Mouse (Mus musculus): ENCODE data around the gene Atp5k. TPM values are rescaled to one million over a fixed set of nuclear protein-coding genes. Genes with fewer than 3 reads are reported as not detected.

Gene Atp5k
- 100 to 1,000 TPM; 209 to 291 TPM for polyA plus RNA-seq (2017; shearing (Covaris generic))

GRCm38 (mm10) chr5:108433804-108434587 is at the start of gene Atp5k:
Gene Atp5k (minus strand): TSS chr5:108434448.
- ATAC-seq, result peak; percentile 98

GRCm38 (mm10) chr5:108483006-108483405 is 48.8 kb upstream of the Atp5k start:
- no peak for ATAC-seq

- no peak for ATAC-seq
These were observed 41.7 kb upstream of the Atp5k start for GRCm38 (mm10) chr5:108475977-108476376.

- no peak for ATAC-seq
These were observed 39.5 kb upstream of the Atp5k start for GRCm38 (mm10) chr5:108473737-108474136.

GRCm38 (mm10) chr5:108469617-108470016 is 35.4 kb upstream of the Atp5k start:
- no peak for ATAC-seq

GRCm38 (mm10) chr5:108466647-108467046 is 32.4 kb upstream of the Atp5k start:
- ATAC-seq, result no peak

DNA sequence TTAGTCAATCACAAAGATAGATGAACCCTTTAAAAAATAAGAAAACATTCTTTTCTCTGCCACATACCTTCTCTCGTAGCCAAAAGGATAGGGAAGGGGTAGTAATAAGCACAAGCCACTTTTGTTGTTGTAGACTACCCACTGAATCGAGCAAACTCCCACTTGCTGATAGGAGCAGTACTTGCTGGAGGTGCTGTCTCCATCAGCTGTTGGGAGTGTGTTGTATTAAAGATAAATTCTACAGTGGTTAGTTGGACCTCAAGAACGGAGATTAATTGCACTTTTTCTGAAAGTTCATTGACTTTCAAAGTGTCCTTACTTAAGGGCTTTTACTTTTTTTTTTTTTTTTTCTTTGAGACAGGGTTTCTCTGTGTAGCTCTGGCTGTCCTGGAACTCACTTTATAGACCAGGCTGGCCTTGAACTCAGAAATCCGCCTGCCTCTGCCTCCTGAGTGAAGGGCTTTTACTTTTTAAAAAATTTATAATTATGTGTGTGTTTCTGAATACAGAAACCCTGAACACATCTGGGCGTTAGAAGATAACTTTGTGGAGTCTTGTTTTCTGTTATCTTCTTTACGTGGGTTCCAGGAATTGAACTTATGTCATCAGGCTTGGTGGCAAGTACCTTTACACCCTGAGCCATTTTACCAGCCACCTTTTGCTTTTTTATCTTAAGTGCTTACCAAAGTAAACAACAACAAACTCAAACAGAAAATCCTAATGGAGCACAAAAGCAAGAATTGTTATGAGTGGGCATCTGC is 31.1 kb upstream of the Atp5k start:
- ATAC-seq, result no peak

GRCm38 (mm10) chr5:108462446-108462845 is 28.2 kb upstream of the Atp5k start:
- ATAC-seq, result no peak

DNA sequence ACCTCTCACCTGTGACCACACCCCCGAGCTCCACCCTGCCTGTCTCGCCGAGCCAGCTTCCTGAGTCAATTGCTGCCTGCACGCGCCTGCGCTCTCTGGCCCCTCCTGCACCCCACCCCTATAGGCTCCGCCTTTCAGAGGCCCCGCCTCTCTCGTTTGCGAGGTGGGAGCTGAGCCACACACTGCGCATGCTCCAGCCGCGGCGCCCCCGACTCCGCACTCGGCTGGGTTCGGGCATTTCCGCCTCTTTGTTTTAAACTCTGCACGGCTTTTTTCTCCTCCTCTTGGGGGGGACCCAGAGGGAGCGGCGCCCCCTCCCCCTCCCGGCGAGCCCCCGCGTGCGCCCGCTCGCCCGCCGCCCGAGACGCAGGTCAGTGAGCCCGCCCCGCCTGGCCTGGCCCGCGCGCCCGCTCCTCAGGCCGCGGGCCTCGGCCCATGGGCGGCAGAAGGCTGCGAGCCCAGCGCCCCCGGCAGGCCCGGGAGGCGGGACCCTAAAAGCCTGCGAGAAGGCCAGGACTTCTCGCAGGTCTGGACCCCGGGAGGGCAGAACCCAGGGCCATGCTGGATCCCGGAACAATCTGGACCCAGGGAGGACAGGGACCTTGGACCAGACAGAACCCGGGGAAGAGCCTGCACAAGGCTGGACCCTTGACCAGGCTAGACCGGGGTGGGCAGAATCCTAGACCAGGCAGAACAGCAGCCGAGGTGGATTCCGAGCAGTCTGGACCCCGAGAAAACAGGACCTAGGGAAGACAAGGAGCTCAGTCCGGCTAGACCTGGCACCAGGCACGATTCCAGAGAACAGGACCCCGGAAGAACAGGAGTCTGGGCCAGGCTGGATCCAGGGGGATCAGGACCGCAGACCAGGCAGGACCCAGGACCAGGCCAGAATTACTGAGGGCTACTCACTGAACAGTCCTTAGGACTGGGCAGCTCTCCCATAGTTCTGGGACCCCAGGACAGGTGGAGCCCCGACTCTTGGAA is 27.1 kb upstream of the Atp5k start, which contains the start of gene Pcgf3:
Gene Pcgf3, plus strand, starts transcription at position 151 of the 984 bp plus-strand sequence.
- peak; percentile 96 for ATAC-seq

- ATAC-seq, result no peak
These were observed 26.2 kb upstream of the Atp5k start for GRCm38 (mm10) chr5:108460461-108460860.

DNA sequence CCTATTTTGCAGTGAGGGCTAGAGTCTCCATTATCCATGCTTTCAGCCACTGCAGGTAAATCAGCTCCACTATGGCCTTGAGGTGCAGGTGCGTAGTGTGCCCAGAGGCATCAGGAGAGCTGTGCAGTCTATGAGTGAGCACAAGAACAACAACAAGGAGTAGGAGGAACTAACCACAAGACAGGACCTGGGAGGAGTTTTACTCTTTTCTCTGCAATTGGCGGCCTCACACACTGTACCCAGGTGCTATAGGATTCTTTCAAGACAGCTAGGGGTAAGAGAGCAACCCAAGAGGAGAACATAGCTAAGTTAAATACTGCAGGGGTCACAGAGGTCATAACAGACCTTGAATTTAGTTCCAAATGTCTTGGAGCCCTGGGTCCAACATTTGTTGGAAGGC is 24.5 kb upstream of the Atp5k start:
- no peak for ATAC-seq

- no peak for ATAC-seq
These were observed 19.8 kb upstream of the Atp5k start for GRCm38 (mm10) chr5:108454094-108454493.

GRCm38 (mm10) chr5:108452422-108452821 is 18.2 kb upstream of the Atp5k start:
- ATAC-seq, result no peak

- no peak for ATAC-seq
These were observed 17.4 kb upstream of the Atp5k start for GRCm38 (mm10) chr5:108451611-108452010.

DNA sequence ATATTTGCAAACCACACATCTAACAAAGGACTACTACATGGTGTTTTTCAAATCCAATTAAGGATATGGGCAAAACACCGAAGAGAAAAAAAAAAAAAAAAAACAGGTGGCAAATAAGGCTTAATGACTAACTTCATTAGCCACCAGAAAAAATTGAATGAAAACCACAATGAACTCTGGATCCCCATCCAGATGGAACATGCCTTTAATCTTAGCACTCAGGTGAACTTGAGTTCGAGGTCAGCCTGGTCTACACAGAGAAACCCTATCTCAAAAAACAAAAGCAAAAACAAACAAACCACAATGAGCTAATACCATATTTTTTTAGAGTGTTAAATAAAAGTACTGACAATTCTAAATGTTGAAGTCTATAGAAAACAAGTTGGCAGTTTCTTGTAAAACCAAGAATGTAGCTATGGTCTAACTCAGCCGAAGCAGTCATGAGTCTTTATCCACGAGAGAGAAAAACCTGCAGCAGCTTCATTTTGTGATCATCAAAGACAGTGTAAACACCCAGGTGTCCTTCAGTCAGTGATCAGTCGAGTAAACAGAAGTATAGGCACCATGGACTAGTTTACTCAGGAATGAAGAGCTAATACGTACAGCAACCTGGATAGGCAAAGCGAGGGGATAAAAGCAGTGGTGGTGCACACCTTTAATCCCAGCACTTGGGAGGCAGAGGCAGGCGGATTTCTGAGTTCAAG is 16.7 kb upstream of the Atp5k start:
- ATAC-seq, result no peak

- ATAC-seq, result no peak
These were observed 14.8 kb upstream of the Atp5k start, which contains the start of gene Mfsd7a for GRCm38 (mm10) chr5:108448785-108449668. Gene Mfsd7a (minus strand): TSS chr5:108448891.

DNA sequence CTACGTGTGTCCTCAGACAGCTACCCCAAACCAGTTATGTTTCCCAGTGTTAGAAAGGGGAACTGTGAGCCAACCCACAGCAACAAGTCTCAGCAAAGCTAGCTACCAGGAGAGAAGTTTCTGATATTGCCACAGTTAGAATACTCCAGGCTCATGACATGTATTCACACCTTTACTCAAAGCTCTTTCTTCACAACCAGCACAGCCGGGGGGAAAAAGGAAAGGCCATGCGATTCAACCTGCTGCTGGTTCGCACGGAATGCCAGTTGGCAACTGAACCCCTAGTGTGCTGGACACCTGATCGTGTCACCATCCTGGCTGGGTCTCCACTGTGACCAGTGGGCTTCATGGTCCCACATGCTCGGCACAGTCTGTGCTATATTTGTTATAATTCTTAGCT is 13.6 kb upstream of the Atp5k start:
- no peak for ATAC-seq

- ATAC-seq, result no peak
These were observed 12.7 kb upstream of the Atp5k start for GRCm38 (mm10) chr5:108446973-108447372.

DNA sequence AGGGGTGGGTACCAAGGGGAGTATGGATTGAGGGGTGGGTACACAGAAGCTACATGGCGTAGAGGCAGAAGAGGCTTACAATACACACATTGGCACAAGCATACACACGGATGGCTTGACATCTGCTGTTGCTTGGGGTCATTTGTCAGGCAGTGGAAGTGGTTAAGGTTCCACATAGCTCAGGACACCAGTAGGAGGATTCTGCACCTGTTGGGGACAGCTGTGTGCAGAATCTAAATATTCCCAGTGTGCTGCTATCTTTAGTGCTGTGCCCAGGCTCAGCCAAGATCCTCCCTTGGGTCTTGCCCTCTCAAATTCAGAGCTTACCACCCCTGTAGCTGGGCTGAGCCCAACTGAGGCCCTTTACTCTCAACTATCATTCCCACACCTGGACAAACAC is 1.9 kb upstream of the Atp5k start:
- ATAC-seq, result no peak

- no peak for ATAC-seq
These were observed 3.1 kb downstream of the Atp5k start for GRCm38 (mm10) chr5:108431196-108431595.

GRCm38 (mm10) chr5:108427186-108427585 is 7.1 kb downstream of the Atp5k start:
- ATAC-seq, result peak; percentile 66

Data from activated CD4-positive, CD25-positive, alpha-beta regulatory T cell, adult 4 months (primary cell).